Mouse (Mus musculus) C2C12 (cell line): ENCODE measurements around the gene Bahd1.

Experiments used
- CEBPB ChIP-seq: IDR thresholded peaks from one replicate; pipeline ENCODE4 v1.6.1; 2011; ENCODE audit warnings: low read depth, mild to moderate bottlenecking, control low read depth, moderate library complexity
- CTCF ChIP-seq: IDR thresholded peaks from one replicate; pipeline ENCODE4 v1.5.1; 2011; ENCODE audit not compliant: control insufficient read depth, insufficient read depth, insufficient read length
- FOSL1 ChIP-seq: IDR thresholded peaks from one replicate; pipeline ENCODE4 v1.8.0; 2011; ENCODE audit warnings: mild to moderate bottlenecking, low read length; ENCODE audit not compliant: poor library complexity, insufficient read depth, severe bottlenecking
- MAX ChIP-seq: IDR thresholded peaks from one replicate; pipeline ENCODE4 v1.6.1; 2011; ENCODE audit warnings: mild to moderate bottlenecking, control low read depth
- MYOD1 ChIP-seq: IDR thresholded peaks from one replicate; pipeline ENCODE4 v1.6.1; 2011; ENCODE audit warnings: low read depth; ENCODE audit not compliant: control insufficient read depth, insufficient read length
- MYOG ChIP-seq: IDR thresholded peaks from one replicate; pipeline ENCODE4 v1.6.1; 2011; ENCODE audit not compliant: control insufficient read depth, insufficient read length; ENCODE audit errors: extremely low read depth
- USF1 ChIP-seq: IDR thresholded peaks from one replicate; pipeline ENCODE4 v1.6.1; 2011; ENCODE audit warnings: low read depth, mild to moderate bottlenecking, control low read depth, moderate library complexity

- TF ChIP-seq CTCF (no peak), USF1 (no peak), CEBPB (no peak), MAX (no peak), MYOG (no peak), FOSL1 (no peak), MYOD1 (no peak)
Measured at GRCm38 (mm10) chr2:118897808-118898207, 2.4 kb upstream of the Bahd1 start.
